Mouse (Mus musculus) left cerebral cortex, postnatal 14 days (tissue): ENCODE measurements around the gene Fblim1. TPM values are rescaled to one million over a fixed set of nuclear protein-coding genes. Genes with fewer than 3 reads are reported as not detected.

Experiments used
- DNase-seq, 2 experiments: peaks; one replicate each; pipeline ENCODE4 v3.0.0; 2021 to 2022; ENCODE audit warnings: low spot score in 2 of 2, mixed read lengths in 1 of 2
- intact Hi-C: fragments of 180-260 bp; cut with DNase I; formaldehyde crosslinking; loops from one replicate; pipeline ENCODE4 v1.15.1; 2025
- total RNA-seq, 2 experiments: library from RNA; stranded (reverse); gene quantifications; 2 replicates each; pipeline ENCODE4 v1.2.3; 2021

The Fblim1 gene
- total RNA-seq, 2 experiments from 2014 or later: 1.2 to 1.3 TPM

DNA sequence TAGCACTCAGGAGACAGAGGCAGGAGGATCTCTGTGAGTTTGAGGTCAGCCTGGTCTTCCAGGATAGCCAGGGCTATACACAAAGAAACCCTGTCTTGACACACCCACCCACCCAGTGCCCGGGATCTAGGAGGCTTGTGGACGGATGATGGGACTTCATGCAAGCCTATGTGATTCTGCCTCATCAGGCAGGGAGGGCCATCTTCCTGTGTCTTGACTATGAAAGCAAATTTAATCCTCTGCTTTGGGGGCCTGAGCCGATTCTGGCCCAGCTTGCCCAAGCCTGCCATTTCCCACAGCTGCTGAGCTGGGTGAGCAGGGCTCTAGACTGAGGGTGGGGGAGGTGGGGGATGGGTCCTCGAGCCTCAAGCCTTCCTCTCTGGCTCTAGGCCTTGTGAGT is 2.0 kb downstream of the Fblim1 start:
- intact Hi-C loops: no loop called here
- no peak for DNase-seq

DNA sequence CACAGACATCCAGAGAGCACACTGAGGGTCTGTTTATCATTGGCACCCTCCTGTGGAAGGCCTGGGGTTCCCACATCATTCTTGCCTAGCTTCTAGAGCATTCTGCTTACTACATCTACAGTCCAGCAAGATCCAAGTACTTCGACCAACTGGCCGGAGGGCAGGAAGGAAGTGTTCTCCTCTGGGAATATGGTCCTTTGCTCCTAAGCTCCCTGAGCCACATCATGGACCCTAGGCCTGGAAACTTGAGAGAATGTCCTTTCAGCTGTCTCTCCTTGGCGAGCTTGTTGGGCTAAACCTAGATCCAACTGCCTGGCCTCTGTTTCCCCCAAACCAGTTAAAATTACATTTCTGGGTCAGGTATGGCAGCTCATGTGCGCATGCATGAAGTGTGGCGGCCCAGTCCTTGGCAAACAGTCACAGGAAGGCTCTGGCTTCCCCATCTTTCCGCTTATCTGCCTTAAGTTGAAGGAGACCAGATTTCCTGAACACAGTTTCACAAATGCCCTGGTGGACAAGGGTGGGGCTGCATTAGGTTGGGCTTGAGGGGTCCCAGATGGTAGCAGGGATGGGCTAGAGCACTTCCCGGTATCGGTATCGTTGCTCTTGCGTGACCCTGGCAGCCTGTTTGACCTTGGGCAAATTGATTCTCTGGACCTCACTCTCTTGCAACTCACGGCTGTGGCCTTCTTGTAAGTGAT is 3.2 kb downstream of the Fblim1 start:
- no peak for DNase-seq
- intact Hi-C loops: no loop called here

DNA sequence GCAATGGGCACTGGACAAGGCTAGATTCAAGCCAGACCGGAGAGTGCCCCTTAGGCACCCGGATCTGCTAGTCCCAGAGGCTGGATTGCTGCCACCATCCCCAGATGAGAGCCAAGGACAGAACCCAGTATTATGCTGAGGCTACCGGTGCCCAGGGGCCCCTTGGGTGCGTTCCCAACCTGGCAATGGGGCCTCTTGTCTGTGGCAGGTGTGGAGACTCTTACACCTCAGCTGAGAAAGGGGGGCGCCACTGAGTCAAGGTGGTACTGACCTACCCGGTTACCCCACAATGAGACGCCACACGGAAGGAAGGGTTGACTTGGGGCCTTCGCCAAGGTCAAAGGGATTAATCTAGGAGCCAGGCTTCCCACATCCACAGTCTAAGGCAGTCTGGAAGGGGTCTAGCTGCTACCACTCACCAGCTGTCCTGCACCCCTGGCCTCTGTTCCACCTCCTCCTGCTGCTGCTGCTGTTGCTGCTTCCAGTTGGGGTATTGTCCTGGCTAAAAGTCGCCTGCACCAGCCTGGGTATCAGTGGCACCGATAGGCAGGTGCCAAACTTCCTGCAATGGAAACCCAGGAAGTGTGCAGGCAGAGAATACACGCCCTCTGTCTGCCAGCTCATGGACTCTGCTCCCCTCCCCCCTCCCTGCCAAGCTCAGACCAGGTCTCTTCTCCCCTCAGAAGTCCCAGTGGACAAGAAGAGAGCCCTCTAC is 4.6 kb downstream of the Fblim1 start:
- no peak for DNase-seq

DNA sequence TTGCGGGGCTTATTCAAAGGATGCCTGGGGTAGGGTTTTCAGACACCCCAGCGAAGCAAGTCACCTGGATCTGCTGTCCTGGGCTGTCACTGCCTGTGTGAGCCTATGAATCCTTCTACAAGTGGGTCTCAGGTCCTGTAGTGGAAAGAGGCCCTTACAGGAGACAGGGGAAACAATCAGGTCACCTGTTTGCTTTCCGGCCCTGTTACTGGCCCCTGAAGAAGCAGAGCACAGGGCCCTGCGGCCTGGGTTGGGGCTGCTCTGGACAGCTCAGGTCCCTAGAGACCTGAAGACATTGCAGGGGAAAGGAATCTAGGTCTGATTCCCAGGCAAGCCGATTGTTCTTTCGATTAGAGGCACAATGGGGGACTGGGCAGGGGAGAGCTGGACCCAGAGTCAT is 5.5 kb downstream of the Fblim1 start:
- intact Hi-C loops: no loop called here
- no peak for DNase-seq

More for the DNA sequence above, 4.6 kb downstream of the Fblim1 start:
- intact Hi-C loops: no loop called here

DNA sequence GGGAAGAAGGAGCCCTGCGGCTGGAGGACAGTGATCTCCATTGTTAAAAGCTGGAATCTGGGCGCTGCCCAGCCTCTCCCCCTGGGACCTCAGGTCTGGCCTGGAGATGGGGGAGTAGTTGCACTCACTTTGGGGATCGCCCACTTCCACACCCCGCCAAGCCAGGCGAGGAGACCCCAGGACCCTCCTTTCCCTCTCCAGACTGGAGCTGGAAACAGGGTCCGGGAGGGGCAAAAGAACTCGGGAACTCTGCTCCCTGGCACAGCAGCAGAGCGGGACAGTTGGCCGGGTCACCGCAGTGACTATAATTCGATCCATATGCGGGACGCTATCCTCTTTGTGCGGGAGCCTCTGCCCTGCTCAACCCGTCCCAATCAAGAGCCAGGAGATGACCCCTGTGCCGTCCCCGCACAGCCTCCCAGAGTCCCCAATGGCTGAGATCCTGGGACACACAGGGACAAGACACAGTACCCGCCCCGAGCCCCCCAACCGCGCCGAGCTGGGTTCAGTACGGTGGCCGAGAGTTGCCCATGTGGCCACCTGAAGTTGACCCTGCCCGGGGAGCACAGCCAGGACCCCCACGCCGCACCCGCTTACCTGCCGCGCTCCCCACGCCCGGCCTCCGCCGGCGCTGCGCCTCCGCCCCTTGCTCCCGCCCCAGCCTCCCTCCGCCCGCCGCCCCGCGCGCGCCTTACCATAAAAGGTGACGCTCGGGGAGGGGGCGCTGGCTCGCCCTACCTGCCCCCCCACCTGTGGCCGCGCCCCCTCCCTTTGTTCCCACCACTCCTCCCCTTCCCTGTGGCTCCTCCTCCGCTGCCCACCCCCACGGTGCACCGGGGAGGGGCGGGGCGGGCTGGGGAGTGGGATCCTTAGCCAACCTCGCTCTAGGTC is 6.4 kb downstream of the Fblim1 start:
- no peak for DNase-seq
- intact Hi-C loops: no loop called here

DNA sequence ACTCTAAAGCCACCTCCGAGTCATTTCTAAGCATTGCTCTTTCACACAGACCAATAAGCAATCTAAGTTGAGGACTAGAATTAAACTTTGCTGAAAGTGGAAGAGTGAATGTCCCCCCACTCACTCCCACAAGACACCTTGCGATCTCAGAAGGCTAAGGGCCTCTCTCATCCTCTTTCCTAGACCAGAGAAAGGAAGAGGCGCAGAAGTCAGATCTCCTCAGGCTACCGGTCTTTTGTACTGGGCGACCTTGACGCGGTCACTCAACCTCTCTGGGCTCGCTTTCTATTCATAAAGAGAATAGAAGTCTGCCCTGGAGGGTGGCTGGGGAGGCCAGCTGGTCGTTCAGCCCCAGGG is 7.0 kb downstream of the Fblim1 start:
- intact Hi-C loops: no loop called here

DNA sequence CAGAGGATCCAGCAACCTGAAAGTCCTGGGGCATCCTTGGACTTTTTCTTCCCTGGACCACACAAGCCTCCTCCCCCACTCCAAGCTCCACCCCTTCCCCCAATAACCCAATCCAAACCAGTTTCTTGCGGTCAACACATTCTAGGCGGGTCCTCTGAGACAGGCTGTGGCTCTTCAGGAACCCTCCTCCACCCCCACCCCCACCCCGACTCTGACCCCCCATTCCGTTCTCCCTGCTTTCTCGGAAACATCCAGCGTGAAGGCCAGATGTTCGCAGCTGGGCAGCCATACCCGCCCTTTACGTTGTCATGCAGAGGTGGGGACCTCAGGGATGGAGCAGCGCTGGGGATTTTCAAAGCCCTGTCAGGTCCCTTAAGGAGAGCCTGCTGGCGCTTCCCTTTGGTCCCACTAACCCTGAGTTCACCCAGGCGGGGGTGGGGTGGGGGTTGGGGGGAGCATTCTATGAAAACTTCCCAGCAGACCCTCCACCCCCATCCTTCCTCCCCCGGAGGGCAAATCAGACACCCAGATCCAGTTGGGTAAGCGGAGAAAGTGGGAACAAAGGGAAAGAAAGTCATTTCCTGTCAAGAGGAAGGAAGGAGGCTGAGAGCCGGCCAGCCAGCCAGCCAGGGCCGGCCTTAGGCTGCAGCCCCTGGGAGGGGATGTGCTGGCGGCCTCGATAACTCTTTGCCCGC is 7.5 kb downstream of the Fblim1 start:
- intact Hi-C loops: no loop called here
- no peak for DNase-seq

More for the DNA sequence above, 7.0 kb downstream of the Fblim1 start:
- DNase-seq: no peak

DNA sequence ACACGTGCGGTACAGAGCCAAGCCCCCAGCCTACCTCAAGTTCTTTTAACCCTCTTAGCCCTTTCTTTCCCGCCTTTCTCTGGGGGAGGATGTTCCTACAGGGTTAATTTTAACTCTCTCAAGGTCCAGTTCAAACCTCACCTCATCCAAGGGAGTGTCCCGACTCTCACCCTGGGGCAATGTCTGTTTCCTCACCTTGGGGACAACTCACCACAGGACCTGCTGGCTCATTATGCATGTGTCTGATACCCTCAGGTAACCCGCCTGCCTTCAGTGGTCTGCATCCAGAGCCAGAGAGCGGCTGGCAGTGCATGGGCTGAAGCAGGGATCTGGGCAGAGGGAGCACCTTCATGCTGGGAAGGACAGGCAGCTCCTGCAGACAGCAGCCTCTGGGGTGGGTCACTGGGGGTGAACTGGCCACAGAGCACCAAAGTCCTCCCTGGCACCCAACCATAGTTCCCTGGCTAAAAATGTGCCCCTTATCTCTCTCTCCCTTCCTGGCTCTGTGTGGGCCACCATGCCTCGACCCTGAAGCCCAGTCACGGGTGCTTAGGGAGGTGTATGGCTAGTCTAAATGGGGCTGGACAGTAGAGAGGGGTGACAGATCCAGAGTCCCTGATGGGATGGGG is 9.1 kb downstream of the Fblim1 start:
- intact Hi-C loops: no loop called here
- no peak for DNase-seq

DNA sequence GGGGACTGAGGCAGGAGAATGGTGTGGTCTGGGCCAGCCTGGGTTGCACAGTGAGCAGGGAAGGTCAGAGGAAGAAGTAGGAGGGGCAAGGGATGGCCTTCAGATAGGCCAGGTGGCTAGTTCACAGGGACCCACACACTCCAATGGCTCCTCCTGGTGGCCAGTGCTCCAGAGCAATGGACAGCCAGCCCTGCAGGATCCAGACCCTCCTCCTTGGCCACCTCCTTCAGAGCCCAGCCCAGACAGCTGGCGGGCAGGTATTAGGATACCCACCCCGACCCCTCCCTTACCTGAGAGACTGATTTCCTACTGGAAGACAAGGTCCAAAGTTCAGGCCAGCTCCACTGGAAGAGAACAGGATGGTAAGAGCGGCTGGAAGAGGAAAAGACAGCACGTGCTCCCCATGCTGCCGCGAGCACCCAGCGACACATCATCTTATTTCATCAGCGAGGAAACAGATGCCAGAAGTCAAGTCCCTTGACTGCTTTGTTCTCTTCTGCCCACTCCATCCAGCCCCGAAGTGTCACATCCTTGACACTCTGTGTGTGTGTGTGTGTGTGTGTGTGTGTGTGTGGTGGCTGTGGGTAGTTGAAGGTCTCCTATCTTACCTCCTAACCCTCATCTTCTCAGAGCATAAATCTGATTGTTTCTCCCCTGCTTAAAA is 10.2 kb downstream of the Fblim1 start:
- intact Hi-C loops: no loop called here
- no peak for DNase-seq

DNA sequence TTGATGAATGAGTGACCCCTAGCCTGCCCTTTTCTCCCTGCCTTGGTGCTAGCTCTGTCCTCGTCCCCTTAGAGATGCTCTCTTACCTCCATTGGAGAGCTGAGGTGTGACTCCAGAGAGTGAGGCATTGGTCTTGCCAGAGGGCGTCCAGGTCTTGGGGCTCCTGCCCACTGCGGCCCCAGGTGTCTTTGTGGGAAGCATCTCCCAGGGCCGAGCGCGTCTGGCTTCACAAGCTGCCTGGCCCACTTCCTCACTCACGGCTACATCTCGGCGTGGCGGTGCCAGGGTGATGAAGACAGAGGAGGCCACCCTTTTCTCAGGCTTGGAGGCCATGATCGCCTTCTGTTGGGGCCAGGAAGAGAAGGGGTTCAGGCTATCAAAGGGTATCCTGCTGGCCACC is 10.8 kb downstream of the Fblim1 start:
- no peak for DNase-seq
- intact Hi-C loops: no loop called here

DNA sequence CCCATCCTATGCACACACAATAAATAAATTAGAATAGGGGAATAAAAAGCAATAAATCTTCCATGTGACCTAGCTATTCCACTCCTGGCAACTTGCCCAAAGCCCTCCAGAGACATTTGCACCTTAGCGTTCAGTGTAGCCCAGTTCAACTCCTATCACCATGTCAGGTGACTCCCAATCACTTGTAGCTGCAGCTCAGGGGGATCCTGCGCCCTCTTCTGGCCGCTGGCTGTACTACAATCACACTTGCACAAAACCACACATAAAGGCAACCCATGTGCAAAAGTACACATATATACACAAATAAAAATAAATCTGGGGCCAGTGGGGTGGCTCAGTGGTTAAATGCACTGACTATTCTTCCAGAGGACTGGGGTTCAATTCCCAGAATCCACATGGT is 14.3 kb downstream of the Fblim1 start:
- peak in 1 of 2 experiments; percentile 37 for DNase-seq
- intact Hi-C loops: no loop called here

DNA sequence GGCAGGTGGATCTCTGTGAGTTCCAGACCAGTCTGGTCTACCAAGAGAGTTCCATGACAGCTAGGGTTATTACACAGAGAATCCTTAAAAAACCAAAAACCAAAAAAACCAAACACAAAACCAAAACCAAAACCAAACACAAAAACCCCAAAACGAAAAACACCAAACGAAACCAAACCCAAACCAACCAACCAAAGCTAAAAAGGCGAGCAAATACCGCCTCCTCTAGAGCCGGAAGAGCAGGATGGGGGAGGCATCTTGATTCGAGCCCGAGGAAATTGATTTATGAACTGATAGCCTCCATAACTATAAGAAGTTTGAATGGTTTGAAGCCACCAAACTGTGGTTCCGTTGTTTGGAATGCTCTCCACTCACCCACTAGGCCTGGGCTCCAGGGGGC is 22.0 kb downstream of the Fblim1 start:
- intact Hi-C loops: no loop called here
- DNase-seq: no peak

DNA sequence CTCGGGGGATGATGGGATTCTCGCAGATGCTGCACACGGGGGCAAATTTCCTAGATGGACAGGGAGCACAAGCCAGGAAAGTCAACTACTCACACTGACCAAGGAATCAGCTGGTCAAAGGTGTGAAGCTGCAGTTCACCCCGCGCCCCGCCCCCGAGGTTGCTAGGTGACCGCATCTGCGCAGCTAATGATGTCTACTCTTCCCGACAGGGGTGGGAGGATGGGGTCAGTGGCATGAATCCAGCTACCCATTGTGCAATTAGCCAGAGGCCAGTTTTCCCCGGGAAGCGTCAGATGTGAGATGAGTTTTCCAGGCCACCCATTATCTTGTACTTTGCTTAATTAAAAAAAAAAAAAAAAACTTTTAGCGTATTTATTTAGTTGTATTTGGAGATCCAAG is 24.8 kb downstream of the Fblim1 start:
- intact Hi-C loops: no loop called here
- no peak for DNase-seq

DNA sequence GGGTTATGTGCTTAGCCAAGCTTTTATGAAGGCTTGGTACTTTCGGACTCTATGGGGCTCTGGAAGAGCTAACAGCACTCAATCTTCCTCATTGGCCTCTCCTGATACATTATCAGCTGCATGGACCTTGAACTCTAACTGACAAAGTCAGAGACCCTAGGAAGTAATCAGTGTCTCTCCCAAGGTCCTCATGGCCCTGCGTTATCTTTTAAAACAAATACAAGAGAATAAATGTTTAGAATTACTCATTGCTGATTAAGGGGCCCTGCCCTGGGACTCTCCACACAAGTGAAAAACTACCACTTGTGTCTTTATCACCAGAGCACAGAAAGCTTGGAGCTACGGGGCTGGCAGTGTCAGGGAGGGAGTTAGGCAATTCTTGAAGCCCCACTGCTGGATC is 27.1 kb downstream of the Fblim1 start:
- intact Hi-C loops: loop anchor here (5.0 kb wide), 2 partner anchors 177 to 192 kb away; no protein-coding TSS in a partner anchor
- no peak for DNase-seq

DNA sequence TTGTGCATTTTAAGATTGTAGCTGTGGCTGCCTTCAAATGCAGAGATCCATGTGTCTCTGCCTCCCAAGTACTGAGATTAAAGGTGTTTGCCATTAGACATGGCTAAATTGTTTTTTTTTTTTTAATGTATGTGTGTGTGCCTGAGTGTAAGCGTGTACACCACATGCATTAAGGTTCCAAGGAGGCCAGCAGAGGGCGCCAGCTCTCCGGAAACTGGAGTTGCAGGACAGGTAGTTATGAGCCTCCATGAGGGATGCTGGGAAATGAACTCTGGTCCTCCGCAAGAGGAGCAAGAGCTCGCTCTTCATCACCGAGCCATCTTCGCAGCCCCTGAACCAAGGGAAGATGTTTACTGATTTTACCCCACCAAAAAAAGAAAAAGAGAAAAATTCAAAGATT is 29.0 kb downstream of the Fblim1 start:
- no peak for DNase-seq
- intact Hi-C loops: loop anchor here (5.0 kb wide), 2 partner anchors 175 to 190 kb away; no protein-coding TSS in a partner anchor

DNA sequence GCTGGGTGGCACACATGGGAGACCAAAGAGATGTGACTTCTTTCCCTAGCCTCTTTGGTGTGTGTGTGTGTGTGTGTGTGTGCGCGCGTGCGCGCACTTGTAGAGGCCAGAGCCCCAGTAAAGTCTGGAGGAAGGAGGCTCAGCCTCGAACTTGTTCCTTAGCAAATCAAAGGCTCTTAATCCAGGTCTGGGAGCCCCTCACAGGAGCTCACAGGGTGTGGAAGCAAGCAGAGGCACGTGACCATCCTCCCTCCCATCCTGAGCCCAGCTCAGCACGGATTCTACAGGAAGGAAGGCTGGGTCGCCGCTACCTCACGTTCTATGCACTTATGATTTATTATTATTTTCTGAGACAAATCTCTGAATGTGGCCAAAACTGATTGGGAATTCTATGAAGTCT is 29.5 kb downstream of the Fblim1 start:
- intact Hi-C loops: loop anchor here (5.0 kb wide), 2 partner anchors 174 to 189 kb away; no protein-coding TSS in a partner anchor
- DNase-seq: no peak

DNA sequence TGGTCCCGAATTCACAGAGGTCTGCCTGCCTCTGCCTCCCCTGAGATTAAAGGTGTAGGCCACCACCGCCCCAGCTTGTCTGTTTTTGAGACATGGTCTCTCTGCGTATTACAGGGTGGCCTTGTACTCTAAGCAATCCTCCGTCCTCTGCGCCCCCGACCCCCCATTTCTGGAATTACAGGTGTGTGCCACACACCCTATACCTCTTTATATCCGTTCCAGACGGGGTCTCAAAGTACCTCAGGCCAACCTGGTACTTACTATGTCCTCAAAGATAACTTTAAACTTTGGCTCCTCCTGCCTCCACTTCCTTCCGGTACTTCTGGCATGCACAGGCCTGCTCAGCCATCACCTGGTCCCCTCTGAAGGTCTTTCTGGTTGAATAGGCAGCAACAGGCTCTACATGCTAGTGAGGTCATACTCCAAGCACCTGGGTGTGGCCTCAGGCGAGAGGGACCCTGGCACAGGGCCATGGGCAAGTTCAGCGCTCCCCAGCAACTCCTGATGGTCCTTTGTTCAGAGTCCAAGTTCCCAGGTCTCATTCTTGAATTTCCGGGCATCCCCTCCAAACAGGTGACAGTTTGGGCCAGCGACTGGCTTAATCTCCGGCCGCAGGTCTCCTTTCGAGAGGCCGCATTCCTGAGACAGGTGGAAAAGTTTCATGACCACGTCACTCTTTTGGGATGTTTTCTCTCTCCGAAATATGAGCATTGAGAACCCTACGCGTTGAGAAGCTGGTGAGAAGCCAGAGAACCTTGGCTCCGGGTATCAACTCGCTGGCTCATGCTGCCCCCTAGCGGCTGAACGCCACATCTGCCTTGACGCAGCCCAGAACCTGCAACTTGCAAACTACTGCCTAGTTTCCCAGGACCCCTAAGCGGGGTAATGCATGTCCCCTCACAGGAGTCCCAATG is 30.9 kb downstream of the Fblim1 start:
- intact Hi-C loops: loop anchor here (1.0 to 5.0 kb wide), 3 partner anchors 144 to 188 kb away; no protein-coding TSS in a partner anchor
- DNase-seq: peak; percentile 76 to 87
